Mouse (Mus musculus) lung, postnatal 4 days (tissue): ENCODE measurements around the gene Gstt2.

Source experiments
- DNase-seq, 2 experiments: peaks; one replicate each; pipeline ENCODE4 v3.0.0; 2021

Gene Gstt2

DNA sequence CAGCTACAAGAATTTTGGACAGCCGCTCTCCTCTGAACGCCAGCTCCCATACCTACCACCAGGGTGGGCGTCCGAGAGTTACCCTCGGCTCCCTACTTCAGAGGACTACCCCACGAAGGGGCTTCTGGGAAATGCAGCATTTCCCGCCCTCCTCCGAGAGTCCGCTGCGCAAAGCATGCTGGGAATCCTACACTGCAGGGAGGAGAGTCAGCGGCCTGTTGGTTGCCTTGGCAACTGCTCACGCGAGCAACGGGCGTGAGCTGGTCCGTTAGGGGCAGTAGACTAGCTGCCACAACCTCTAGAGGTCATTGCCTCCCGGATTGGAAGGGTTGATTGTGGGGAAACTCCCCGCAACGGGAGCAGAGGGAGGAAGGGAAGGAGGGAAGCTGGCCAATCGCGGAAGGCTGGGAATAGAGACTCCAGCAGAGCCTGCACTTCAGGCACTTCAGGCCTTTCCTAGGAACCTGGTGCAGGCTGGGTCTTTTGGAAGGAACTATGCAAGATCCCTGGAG is at the start of gene Gstt2:
Gstt2 (minus strand) TSS at position 177 of the 512 bp plus-strand sequence.
- peak; percentile 93 to 96 for DNase-seq

DNA sequence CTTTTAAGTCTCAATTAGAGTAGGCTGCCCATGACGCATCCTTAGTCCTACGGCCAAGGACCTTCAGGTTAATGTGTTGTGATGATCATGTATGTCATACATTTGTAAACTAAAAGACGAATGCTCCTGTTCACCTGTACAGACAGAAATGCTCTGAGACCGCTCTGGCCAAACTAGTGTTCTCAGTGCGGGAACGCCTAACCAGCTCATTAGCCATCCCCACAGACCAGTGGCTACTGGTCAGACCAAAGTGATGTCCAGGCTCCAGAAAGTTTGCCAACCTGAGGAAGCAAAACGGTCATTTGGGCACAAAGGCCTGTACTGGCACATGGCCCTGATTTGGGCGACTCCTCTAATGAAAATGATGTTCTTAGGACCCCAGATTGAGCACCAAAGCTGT is 47.5 kb upstream of the Gstt2 start:
- no peak for DNase-seq

DNA sequence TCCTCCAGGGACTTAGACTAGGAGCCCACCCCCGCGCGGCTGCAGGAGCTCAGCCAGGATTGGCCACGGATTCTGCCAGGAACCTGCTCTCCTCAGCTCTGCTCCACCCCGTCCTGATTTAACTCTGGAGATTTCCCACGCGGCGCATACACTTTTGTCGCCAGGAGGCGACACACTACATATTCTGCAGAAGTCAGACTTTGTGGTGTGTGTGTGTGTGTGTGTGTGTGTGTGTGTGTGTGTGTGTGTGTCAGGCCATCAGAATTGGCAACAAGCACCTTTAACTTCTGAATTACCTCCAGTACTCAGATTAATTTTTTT is 46.0 kb upstream of the Gstt2 start:
- peak; percentile 84 to 87 for DNase-seq

DNA sequence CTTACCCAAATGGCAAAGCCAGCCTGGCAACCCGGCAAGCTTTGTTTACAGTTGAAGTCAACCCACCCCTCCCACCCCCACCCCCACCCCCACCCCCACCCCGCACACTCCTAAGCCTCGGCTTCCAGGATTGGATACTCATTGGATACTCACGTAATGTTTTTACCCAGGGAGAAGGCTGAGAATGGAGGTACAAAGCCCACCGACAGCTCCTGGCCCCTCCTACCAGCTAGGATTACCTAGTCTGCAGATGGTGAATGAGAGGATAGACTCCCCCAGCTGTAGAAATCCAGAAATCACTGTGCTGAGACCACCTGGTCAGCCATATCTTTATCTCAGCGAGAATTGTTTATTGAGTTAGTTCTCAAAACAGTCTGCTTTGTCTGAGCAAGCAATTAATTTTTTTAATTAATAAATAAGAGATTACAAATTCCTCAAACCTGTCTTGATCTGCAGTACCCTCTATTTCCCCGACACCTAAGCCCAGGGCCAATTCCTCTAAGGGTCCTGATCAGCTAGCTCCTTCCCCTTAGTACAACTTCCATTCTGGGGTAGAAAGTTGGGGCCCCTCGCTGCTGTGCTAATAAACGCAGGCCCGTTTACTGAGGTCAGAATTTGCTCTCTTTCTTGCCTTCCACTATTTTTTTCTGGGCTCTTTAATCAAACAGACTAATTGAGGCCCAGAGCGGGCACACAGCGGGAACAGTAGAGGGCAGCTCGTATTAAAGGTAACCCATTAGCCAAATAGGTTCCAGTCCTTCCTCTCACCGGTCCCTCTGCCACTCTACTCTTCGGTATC is 45.4 kb upstream of the Gstt2 start:
- no peak for DNase-seq

DNA sequence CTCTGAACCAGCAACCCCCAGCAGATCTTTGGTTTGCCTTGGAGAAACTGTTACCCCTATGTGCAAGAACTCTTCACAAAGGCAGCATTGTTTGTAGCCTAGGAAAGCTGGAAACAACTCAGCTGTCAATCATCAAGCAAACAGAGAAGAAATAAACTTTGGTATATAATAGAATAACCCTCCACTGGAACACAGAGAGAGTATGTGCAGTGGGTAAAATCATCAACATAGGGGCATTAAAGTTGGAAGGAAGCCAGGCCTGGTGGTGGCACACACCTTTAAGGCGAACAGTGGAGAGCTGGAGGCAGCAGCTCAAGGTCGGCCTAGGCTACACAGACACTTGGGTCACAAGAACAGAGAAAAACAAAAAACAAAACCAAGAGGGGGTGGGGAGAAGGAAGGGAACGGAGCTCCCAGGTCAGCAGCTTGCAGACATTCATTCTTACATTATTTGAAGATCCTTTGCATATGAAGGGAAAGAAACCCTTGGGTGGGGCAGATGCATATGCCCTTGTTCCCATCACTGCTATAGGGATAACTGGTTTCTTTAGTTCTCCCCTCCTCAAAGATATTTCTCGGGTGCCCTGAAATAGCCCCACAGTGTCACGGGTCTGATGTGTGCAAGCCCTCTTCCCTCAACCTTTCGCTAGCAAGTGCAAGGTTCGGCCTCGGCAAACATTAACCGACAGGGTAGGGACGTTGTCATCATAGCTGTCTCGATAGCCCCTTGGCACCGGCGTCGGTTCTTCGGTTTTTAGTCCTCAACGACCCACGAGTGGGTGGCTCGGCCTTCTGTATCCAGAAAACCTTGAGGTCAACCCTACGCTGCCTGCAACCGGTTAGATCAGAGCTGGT is 44.6 kb upstream of the Gstt2 start:
- DNase-seq, result no peak

DNA sequence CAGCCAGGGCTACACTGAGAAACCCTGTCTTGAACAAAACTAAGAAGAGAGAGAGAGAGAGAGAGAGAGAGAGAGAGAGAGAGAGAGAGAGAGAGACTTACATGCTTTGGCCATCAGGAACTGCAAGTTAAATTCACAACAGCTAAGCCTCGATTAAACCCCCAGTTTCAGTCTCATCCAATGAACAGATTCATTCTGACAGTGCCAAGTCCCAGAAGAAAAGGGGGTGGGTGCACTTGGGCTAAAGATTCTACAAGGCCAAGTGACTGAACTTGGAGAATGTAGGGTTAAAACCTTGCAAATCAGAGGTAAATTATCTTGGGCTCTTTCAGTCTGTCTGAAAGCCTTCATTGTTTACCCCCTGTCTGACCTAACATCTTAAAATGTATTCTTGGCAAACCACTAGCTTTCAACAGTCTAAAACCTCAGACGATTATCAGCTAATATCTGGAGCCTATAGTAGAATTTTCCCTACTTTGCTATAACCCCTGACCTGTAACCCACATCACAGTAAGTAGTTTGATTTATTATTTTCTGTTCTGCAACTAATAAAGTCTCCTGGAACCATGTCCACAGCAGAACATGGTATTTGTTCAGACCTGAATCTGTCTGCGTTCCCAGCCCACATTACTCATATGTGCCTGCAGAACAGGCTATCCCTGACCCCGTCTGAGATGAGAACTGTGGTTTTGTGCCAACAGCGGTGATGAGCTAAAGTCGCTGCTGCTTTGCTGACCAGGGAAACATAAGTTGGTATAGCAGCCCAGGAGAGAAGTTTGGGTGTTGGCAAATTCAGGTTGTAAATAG is 43.8 kb upstream of the Gstt2 start:
- no peak for DNase-seq

DNA sequence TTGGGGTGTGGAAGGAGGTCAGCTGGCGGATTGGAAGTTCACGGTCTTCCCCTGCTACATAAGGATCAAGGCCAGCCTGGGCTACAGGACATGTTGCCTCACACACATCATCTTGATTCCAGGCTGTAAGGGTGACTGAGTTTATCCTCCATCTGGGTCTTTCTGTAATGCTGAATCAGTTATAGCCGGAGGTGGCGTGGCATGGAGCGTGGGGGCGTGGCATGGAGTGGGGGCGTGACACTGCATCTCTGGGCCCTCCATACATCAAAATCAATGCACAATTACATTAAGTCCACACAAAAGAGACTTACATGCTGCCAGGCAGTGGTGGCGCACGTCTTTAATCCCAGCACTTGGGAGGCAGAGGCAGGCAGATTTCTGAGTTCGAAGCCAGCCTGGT is 43.1 kb upstream of the Gstt2 start:
- no peak for DNase-seq

DNA sequence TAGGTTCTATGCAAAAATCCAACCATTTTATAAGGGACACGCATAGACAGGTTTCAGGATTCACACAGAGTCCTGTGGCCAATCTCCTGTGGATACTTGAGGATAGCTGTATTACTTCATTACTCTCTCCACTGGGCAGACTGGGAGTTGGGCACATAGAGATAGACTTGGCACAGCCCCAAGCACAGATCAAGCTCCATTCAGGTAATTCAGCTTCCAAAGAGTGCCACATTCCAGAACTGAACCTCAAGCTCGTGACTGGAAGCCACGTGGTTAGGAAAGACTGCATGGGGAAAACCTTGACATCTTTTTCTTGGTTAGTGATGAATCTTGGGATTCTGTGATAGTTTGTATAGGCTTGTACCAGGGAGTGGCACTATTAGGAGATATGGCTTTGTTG is 41.6 kb upstream of the Gstt2 start:
- DNase-seq, result no peak

DNA sequence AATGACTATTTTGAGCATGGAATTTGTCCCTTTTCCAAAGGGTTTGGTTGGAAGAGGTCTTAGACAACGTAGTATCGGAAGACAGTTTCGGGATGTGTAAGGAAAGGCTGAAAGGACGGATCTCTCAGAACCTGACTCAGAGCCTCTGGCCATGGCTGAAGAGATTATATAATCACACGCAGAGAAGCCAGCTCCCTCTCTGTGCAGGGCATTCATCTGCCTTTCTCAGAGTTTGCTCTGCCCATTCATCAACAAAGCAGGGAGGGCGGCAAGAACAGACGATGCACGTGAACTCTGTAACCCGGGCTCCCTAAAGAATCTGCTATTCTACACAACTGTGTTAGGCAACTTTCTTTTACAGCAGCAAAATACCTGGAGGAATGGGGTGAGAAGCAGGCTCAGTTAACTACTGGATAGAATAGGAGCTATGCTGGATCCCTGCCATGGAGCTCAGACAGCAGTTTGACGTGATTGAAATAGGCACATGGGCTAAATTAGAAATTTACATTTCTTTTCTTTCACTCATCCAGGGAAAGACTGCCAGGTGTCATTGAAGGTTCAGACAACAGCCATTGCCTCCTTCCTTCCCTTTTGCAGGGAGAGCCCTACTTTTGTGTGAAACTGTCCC is 36.4 kb upstream of the Gstt2 start:
- DNase-seq, result no peak

DNA sequence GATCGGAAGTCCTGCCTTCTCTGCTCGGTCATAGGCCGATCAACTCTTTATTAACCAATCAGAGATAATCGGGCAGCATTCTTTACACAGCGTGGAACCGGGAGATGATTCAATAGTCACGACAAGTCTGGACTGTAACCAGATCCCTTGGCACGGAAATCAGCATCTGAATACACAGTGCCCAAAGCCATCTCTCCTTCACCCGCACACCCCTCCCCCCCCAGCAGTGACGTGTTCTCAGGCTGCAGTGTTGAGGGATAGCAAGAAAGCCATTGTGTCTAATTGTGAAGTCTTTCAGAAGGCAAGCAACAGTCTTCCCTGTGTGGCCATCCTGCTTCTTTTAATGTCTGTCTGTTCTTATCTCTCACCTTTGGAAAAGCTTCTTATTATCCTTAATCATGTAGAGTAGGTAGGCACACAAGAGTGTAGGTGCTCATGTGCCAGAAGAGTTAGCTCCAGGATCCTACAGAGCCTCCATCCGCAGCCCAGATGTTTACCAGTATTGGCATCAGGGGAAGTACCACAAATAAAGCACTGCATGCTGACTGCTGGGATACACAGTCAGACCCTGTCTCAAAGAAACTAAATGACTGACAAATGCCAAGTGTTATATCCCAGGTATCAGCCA is 35.8 kb upstream of the Gstt2 start:
- peak; percentile 76 to 78 for DNase-seq

DNA sequence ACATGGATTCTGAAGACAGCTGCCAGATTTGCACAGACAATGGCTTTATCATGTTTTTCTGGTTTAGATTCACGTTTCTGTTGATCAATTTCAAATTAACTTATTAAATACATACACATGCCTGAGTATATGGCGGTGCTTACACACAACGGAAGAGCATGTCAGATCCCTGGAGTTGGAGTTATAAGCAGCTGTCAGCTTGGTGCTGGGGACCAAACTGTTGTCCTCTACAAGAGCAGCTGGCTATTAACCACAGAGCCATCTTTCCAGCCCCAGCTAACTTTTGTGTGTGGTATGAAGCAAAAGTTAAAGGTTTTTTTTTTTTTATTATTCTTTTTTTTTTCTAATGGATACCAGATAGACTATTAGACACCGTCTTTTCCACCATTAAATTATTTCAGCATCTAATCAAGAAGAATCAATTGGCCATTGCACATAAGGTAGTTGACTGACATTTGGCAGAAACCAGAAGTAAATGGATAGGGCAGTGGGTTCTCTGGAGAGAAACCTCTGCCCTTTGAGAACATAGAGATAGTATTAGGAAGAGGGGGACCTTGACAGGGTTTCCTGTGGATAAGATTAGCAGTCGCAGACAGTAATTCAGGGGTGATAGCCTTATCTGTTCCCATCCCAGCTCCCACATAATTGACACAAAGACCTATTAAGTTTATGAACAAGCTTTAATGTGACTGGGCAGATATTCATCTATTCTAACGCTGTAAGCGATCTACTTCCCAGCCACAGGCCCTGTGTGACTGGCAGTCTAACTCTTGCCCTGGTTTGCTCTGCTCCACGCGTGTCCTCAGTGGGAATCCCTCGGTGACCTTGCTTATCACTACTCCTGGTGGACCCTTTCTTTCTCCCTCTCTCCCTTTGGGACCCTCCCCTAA is 35.0 kb upstream of the Gstt2 start:
- DNase-seq, result no peak

DNA sequence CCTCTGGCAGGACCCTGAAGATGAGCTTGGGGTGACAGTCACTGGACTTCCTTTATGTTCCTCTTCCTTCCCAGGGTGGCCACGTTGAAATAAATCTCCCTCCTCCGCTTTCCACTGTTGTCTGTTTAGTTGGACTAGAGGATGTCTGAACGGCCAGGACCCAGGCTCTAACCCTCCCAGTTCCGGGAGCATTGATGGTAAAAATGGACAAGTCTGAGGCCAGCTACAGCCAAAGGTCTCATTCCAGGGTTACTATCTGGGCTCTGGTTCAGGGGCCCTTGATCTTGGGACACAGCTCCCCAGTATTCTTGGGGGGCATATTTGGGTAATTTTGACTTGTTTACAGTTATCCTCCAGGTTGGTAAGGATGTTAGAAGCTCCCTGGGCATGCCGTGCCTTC is 24.4 kb upstream of the Gstt2 start:
- DNase-seq, result no peak

DNA sequence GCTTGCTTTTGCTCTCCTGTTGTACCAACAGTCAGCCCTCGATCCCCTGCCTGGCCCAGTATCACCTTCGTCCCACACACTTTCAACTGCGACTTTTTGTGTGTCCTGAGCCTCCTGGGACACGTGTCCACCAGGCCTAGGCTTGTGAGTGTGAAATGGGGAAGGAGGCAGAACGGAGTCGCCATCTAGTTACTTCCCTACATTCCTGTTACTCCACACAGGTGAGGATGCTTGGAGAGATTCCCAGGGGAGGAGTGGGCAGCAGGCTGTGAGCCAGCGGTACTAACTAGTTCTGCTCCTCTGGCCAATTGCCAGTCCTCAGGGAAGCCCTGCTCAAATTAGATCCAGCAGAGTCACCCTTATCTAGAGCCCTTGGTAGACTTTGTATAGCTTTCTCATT is 23.5 kb upstream of the Gstt2 start:
- no peak for DNase-seq

DNA sequence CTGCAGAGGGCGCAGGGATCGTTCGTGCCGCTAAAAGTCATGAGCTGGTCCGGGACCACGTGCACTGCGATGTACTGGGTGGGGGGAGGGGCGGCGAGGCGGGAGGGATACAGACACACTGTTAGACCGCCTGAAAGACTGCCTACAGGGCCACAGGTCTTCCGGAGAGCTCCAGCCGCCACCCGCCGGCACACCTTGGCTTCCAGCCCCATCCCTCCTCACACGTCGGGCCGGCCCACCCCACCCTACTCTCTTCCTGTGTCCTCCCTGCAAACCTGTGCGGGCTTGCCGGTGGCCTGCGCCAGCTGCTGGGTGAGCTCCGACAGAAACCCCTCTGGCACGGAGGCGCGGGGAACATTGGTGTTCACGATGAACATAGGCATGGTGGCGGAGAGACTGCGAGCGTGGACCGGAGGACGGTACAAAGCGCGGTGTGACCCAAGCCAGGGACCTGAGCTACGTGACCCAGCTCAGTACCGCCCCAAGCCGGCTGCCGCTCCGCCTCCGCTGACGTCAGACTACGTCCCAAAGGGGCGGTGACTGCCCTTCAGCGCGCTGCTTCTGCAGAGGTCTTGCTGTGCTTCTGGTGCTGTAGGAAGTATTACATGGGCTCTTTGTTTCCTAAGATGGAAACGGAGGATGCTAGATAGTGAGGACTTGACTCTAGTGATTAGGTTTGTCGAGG is 22.7 kb upstream of the Gstt2 start, which contains the start of gene Mif:
Mif (minus strand) TSS at position 455 of the 685 bp plus-strand sequence.
- DNase-seq, result peak; percentile 90

DNA sequence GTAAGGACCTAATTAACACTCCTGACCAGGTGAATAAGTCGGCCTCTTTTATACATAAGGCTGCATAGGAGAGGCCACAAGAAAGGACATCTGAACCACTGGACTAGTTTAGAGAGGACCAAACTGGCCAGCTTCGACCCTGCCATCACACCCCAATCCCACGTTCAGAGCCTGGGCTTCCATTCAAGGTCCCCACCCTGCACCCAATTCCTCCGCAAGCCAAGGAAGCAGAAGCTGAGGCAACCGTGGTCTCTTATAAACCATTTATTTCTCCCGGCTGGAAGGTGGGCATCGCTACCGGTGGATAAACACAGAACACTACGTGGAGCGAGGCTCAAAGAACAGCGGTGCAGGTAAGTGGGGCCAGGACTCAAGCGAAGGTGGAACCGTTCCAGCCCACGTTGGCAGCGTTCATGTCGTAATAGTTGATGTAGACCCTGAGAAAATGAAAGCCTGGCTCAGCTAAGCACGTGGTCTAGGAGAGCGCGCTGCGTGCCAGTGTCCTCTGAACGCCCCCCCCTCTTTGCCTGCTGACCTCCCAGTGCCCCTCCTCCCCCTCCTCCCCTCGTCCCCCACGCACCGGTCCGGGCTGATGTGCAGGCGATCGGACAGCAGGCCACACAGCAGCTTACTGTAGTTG is 22.0 kb upstream of the Gstt2 start:
- DNase-seq, result peak; percentile 35 to 38

DNA sequence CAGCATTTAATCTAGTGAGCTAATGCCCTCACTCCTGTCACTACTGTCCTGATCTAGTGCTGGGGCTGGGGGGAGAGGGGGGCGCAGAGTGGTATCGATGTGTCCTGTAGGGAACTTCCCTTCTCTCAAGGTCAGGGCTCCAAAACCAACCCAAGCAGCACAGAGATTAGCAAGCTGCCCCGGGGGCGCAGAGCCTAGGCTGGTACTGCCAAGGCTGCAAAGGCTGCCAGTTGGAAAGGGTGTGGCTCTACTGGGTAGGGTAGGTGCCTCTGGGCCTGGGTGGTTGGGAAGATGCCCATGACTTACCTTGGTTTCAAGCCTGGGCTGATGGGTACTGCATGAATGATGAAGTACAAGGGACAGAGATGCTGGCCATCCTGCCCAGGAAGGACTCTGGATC is 20.4 kb upstream of the Gstt2 start:
- no peak for DNase-seq

DNA sequence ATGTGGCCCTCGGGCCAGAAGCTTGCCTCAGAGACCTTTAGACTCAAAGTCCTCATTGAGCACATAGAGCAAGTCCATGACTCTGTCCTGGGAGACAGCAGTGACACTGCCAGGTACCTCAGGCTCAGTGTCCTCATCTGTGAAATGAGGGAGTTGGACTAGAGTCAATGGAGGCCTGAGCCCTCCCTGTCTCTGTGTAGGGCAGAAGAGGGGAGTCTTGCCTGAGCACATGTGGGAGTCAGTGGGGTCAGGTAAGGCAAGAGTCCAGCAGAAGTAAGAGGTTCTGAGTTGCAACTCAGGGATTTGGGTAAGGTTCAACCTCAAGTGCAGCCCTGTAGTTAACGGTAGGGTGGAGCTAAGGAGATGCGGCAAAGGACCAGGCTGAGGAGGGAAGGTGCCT is 19.8 kb upstream of the Gstt2 start:
- DNase-seq, result no peak

DNA sequence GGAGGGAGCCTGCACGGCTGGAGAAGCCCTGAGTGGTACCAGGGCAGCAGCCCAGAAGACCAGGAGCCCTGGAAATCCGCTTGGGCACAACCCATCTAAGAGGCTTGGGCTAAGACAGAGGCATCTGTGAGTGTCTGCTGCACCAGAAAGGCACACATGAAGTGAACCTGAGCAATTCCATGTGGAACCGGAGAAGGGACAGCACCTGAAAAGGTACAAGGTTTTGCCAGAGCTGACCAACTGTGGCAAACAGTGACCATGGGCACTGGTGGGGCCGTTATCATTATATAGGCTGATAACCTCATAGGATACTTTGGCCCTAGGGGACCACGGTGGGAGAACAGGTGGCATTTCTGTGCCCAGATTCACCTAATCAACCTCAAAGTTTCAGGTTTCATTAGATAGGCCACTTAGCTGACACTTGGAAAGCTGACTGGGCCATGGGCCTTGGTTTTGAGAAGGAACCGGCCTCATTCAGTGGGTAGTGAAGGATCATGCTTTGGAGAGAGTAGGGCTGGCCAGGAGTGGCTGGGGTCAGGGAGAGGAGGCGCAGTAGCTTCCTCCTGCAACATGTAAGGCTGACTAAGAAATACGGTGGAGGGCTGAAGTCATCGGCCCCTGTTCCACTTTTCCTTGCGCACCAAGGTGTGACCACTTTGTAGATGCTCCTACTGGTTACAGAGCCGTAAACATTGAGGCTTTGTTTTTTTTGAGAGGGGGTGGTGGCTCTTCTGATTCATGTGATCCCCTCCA is 19.1 kb upstream of the Gstt2 start:
- no peak for DNase-seq

DNA sequence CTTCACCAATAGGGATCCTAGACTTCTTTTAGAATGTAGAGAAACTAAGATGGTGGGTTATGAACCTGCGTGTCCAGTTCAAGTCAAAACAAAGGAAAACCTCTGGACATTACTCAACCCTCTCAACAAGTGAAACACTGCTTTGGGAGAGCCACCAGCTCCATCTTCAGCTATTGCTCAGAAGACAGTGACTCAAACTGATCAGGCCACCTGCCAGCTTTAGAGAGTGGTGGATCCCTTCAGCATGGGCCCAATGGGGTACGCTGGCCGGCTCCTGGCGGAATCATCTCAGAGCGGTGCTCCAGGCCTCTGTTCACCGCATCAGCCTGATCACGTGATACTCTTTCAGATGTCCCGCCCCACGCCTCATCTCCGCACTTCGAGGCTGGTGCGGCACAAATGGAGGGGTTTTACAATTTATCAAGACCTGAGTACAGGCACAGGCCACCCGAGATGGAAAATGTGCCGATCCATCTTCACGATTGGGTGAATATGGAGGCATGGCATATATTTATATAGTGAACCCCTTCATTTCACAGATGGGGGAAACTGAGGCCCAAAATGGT is 18.3 kb upstream of the Gstt2 start:
- DNase-seq, result no peak
